Mouse (Mus musculus) frontal cortex, adult 2 months (tissue): ENCODE measurements at regions not wholly inside any gene's neighbourhood (a gene's known extent, or its start where the extent isn't known, plus 50 kb on each side); places are given as distances from the start of the nearest gene placed in this dataset.

ENCODE experiments used
- DNase-seq, 2 experiments: peaks; one replicate each; pipeline ENCODE4 v3.0.0; 2022; ENCODE audit warnings: low spot score in 1 of 2; ENCODE audit errors: extremely low spot score in 1 of 2

DNA sequence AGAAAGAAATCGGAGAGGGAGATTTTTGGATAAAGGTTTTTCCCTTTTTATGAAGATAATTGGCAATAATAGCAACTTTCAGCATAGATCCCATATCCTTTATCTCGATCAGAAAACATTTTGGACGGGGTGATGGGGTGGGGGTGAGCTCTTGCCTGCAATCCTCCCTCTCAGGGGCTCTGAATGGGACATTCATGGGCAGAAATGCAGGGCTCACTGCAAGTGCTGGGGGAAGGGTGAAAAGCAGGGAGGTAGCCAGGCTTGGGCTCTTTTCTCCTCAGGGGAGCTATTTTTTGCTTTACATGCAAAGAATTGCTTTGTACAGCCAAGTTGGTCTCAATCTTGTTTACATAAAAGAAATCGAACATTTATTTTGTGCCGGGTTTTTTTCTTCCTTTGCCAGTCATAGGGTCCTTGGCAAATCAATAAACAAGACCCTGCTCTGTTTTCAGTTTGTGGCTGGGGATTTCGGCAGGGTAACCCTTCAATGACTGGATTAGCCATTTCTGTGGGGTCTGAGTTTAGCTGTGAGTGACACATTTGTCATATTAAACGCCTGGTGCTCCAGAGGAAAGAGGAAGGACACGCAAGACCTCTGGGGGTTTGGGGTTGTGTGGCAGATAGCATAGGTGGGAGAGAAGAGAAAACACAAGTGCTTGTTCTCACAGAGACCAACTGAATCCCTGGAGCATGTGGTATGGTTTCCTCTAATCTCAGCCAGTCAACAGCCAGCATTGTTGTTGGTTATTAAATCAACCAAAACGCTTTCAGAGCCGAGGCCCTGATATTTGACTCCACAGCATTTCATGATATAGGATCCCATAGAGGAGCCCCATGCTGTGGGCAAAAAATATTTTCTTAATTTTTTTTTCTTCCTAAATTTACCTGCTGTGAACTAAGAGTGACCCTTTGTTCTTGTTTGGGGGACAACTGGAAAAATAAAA, 96.8 kb upstream of the Bmper start:
- DNase-seq, result no peak

DNA sequence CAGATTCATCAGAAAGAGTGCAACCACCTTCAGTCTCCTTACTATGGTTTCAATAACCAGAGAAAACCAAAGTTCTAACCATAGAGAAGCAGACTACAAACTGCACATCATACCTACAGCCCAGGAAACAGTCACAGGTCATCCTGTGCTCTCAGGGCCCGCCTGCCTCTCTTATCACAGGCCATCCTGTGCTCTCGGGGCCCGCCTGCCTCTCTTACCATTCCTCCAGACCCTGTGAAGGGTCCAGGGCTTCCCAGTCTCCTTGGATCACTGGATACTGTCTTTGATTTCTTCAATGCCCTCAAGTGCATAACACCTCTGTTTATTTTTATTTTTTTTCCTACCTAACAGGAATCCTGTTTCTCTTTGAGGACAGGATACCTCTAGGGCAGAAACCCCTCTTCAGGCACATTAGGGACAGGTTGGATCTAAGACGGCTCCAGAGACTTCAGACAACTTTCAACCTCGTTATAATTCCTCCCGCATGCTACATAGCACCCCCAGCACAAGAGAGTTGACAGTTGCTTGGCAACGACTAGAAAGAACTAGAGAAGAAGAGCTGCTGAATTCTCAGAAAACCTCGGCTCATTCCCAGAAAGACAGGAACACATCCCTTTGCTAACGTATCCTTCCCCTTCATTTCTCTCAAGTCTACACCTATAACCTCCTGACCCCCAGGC, 95.4 kb upstream of the Bmper start:
- peak; percentile 29 to 57 for DNase-seq

DNA sequence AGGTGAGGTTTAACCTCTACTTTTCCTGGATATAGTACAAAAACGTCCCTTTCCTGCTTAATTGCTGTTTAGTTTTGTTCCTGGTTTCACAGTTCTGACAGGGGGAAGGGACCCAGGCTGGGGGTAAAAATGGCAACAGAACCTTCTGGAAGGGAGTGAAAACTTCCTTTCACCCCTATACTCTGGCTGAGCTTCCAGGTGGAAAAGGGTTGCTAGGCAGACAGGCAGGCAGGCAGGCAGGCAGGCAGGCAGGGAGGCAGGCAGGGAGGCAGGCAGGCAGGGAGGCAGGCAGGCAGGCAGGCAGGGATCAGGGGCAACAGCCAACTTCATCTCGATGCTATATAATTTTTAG, 94.9 kb upstream of the Bmper start:
- DNase-seq, result no peak

DNA sequence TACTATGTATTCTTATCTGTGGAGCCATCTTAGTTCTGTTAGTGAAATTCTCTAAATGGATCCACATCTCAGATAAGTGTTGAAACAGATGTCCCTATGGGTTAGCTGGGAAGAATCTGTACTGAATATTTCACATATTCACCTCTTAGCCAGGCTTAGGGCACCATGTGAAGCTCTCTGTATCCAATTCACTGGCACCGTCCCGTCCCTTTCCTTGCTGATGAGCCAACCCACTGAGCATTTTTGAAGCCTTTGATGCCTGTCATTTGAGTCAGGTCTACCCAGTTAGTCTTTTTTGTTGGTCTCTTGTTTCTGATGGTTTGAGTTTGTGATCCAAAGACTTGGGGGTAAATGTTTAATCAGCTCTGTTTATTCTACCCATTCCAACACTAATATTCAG, 88.9 kb upstream of the Bmper start:
- no peak for DNase-seq

DNA sequence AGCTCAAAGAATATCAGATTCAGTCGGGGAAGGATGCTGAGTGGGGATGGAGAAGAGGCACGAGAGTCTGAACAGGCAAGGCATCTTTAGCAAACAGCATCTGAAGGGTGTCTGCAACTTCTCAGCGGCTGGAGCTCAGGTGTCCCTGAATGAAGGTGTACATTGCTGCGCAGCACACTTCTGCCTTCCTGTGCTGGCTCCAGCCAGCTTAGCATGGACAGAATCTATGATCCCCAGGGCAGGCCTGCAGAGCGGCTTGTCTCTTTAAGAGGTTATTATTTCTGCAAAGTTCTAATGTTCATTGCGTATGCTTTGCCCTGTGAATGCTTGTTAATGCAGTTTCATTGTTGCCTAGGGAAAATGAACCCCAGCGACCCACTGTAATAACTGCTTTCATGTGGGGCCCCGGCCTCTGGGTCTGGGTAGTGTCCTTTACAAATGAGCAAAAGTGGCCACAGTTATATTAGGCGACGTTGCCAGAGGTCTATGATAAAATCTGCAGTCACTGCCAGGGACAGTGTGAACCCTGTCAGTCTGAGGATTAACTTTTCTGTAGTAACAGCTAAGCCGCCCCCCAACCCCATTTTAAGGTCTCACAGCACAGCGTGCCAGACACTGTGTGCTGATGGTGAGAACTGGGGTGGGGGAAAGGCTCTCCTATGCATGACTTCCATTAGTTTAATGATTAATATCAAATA, 88.3 kb upstream of the Bmper start:
- no peak for DNase-seq

DNA sequence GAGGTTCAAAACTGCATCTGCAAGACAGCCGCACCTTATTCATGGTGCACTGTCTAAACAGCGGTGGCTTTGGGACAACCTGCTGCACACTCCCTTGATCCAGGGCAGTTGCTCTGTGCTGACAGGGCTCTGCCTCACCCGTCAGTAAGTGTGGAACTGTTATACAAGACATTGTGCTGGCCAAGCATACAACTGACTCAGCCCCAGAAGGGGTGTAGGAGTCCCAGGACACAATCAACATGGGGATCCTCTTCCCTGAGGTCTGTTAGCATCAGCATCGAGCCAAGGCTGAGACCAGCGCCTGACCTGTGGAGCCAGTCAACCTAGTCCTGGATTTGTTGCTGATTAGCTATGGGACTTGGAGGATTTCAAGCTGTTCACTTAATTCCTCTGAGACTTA, 86.4 kb upstream of the Bmper start:
- no peak for DNase-seq

DNA sequence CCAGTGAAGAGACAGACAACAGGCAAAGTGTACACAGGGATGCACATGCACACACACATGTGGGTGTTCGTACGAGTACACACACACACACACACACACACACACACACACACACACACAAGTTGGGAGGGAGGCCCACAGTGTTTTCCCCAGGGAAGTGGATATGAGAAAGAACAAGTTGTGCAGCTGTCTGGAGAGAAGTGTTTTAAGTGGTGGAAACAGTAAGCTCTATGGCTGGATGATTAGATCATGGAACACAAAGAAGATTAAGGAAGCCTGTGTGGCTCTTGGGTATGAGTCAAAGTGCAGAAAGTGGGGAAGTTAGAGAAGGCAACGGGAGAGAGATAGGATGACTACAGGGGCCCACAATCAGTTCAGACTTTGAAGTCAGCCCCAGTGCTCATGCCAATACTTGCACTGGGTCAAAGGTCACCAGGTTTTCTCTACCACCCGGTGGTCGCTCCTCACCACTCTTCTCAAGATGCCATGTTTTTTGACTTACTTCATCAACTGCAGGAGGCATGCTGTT, 85.1 kb upstream of the Bmper start:
- no peak for DNase-seq

DNA sequence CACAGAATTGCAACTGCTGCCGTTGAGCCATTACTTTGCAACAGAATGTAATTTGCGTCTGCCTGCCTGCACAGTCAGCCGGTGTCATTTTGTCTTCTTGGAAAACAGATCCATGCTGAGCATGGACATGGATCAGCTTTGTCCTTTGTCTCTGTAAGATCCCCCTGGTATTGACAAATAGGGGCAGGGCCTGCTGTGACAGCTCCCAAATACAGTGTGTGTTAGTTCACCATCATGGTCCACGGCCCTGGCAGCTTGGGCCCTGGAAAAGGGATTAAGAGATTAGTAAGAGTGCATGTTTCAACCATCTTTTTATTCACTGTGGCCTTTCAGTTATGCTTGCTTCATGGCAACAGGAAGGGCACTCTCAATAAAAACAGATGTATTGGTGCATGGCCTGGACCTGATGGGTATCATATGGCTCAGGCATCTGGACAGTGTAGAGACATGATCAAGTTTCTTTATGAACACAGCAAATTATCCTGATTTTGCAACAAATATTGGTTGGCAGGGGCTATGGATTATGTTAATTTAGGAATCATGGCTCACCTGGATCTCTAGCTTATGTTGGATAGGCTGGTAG, 83.2 kb upstream of the Bmper start:
- DNase-seq, result no peak

DNA sequence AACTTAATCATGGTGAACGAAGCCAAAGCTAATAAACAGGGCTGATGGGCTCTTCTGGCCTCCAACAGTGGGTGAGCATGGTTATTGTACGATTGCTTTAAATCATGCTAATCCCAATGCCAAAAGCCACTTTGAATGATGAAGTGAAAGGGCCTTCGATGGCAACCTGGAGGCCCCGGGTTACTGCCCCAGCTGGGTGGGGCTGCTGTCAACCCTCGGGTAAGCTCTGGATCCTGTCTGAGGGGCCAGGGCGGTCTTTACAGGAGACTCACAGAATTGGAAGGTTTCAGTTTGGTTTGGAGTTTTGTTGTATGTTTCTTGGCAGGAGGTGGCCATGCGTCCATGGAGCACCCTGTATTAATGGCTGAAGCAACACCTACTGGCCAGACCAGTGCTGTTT, 78.6 kb upstream of the Bmper start:
- no peak for DNase-seq

DNA sequence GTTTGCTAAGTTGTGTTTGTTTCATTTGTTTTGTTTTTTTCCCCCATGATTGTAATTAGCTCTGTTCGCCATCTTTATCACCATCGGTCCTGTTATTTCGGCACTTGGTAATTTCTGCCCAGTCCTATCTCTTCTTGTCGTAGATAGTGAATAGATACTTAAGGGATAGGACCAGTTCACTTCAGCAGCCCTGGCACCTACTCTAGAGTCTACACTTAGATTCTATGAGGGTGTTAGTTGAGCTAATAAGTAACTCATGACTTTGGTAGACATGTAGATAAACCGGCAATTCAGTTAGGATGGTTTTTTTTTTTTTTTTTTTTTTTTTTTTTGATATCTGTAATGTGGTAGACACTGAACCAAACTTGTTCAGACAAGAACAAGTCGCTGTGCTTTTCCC, 72.5 kb upstream of the Bmper start:
- no peak for DNase-seq

DNA sequence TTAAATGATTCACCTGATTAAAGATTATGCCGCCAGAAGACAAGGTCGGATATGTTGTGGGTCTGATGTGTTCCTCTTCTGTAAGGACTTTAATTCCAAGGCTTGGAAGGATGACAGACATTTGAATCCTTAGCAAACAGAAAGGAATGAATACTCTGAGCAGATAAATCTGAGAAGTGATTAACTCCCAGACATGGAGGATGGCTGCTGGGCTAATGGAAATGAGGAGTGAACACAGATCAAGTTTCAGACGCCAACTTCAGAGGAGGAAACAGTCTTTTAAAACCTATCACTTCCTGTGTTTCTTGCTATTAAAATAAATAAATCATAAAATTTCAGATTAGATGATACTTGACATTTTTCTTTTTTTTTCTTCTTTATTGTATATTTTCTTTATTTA, 72.0 kb upstream of the Bmper start:
- no peak for DNase-seq

DNA sequence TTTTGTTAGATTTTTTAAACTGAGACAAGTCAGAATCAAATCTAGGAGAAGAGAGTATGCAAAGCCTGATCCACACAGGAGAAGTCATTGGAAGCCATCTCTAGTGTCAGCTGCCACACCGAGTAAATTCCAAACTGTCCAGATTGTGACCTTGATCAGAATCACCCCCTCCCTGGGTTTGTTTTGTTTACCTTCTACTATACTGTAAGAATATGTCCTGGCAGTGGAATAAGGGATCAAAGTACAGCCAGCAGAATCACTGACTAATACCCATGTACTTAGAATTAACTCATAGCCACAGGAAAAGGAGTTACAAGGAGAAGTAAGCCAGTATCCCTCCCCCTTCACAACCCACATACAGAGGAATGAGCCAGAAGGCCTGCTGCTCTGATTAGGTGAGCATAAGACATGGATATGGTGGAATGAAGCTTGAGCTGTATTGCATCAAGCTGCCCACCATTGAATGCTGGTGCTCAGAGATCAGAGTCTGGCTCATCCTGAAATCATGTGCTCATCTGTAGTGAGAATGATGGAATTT, 70.9 kb upstream of the Bmper start:
- no peak for DNase-seq

DNA sequence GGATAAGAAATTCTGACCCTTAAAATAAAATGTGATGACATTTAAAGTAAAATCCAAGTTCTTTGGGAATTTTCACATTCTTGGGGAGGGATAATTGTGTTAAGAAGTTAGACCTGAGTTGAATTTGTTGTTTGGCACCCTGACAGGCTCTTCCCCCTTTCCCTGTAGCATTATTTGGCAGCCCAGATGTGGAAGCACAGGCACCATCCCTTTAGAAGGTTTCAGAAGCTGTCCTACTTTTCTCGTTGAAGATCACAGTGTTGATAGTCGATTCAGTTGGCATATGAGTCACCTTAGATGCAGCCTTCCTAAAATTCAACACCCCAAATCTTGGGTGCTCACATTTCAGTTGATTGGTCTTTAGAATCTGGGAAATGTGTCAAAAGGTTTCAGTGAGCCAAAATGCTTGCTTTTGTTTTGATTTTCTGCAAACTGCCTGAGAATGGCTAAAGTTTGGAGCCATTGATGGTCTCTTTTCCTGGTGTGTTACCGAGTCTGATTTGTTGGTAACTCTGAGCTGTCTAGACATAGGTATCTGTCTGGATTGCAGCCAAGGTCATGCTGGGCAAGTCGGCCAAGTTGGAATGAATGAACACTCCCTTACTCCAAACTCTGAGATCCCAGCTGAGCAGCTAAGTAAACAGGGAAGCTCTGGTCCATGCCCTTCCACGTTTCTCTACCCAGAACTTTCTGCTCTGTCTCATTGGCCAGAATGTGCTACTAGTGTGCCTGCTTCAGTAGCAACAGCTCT, 65.9 kb upstream of the Bmper start:
- DNase-seq, result peak in 1 of 2 experiments; percentile 19

DNA sequence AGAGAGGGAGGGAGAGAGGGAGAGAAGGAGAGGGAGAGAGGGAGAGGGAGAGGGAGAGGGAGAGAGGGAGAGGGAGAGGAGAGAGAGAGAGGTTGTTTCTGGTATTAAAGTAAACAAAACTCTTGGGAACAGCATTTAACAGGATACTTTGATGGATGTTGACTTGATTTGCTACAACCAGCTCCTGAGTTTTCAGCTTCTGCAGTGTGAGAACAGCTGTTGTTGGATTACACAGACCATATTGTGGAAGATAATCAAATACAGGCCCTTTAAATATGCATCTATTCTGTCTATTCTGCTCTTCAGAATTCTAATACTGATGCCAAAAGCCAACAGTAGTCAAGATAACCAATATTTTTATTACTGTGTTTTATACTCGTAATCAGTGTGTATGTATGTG, 64.4 kb upstream of the Bmper start:
- DNase-seq, result no peak

DNA sequence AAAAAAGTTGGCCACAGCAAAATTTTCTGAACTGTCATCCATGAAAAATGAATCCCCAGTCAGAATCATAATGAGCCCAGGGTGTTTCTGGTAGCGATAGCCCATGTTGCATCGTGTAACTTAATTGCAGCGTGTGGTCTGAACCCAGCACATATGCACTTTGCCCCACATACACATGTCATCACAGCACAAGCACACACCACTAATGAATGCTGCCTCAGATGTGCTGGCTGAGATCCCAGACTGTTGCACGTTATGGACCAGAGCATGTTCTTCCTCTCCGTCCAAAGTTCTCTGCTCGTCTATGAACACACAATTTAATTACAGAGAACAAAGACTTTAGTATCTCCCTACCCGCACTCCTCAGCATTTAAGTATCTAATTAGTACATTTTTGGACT, 61.5 kb upstream of the Bmper start:
- DNase-seq, result no peak

DNA sequence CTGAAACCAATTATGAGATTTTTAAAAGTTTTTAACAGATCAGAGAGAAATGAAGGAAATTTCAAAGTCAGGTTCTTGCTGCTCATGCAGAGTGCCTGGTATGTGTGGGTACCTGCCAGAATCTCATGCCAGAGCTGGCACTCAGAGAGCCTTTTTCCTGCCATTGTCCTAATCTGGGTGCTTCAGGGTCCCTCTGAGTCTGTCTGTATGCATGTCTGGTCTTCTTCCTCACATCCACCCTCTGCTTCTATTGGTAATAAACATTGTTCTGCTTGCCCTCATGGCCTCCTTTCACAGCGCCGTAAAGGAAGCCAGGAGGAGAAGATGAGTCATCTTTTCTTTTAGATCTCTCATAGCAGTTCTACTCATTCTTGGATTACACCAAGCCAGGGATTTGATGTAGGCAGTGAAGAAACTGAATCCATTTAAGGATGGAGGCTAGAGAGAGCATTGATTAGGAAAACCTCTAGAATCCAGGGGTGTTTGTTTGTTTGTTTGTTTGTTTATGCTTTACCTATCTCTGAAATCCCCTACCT, 55.8 kb upstream of the Bmper start:
- DNase-seq, result peak in 1 of 2 experiments; percentile 23

DNA sequence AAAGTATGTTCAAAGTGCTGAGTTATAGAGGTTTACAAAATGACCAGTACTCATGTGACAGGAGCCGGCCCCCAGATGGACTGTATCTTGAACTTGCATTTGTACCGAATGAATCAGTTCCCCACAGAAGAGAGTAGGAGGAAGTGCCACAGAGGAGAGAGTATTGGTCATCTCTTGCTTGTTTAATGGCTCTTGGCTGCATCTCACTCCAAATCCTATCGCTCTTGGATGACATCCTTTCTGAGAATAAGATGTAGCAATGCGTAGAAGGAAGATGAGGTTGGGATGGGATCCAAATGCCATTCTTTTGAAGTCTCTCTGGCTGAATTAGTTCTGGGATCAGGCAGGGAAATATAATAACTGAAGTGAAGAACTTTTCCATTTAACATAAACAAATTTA, 55.2 kb upstream of the Bmper start:
- no peak for DNase-seq

DNA sequence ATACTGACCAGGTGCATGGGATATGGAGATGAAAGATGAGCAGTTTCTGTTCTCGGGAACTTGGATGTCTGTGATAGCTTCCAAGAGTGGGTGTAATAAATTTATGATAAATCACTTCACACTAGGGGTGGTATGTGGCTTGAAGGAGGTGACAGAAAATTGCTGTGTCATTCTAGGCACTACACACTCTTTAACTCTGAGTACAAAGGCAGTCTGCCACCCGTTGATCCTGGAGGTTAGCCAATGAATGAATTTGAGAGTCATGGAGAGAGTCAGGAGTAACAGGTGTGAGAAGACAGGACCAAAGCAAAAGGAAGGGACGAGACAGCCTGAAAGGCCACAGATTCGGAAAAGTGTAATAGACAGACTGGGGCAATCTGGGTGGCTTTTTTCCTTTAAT, 54.7 kb upstream of the Bmper start:
- no peak for DNase-seq

DNA sequence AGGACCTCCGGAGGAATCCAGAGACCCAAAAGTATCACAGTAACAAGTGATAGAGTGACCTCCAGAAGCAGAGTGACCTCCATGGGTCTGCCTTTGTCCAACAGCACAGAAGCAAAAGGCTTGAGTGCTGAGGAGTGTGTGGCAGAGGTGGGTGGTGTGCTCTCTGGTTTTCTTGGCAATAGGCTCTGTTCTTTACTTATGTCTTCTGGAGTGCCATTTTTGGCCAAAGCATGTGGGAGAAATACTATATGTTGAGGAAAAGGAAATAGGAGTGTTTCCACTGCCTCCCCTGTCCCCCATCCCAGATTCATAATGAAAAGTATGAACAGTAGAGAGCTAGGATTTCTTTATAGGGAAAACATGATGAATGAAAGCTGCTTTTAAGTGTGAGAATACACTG, 51.5 kb upstream of the Bmper start:
- peak in 1 of 2 experiments; percentile 11 for DNase-seq
